12 mouse cellular contexts compared by ENCODE assay signal in genomic region chr2:29030048-29030734, GRCm38 (mm10). TPM values are rescaled to one million over a fixed set of nuclear protein-coding genes. Genes with fewer than 3 reads are reported as not detected.
DNase-seq lines count a peak whose midpoint lies in the region; ATAC-seq lines count a peak whose summit lies in the region.
"Had no signal": no experiment of that assay in that cellular context is flagged by ENCODE, and none has a peak within 500 bp of the region (broad histone marks: within the 10 kb centered on the region; RNA-seq: fewer than 3 reads in every experiment).

No protein-coding gene starts in this region.

- 48% methylated on average over 20 of the region's 20 CpGs for WGBS in heart, embryonic 10.5 days
- 27% methylated on average over 20 of the region's 20 CpGs for WGBS in forebrain, embryonic 16.5 days
- 28% methylated on average over 20 of the region's 20 CpGs for WGBS in midbrain, embryonic 14.5 days

- H3K36me3 ChIP-seq in heart, embryonic 10.5 days = no peaks in the 10 kb centered on the region
- H3K36me3 ChIP-seq in forebrain, embryonic 16.5 days (ENCODE audit: control insufficient read depth, insufficient read depth) = no peaks in the 10 kb centered on the region
- H3K36me3 ChIP-seq in midbrain, embryonic 14.5 days (ENCODE audit: control insufficient read depth, insufficient read depth, low read length) = no peaks in the 10 kb centered on the region

- peaks cover 16% of the 10 kb centered on the region for H3K4me1 ChIP-seq in heart, embryonic 10.5 days
- peaks cover 6% of the 10 kb centered on the region; the same call in 1 of the 2 replicates for H3K4me1 ChIP-seq in forebrain, embryonic 16.5 days (replicated peaks; ENCODE audit: control insufficient read depth, insufficient read depth, low read length)
- peaks cover 25% of the 10 kb centered on the region for H3K4me1 ChIP-seq in midbrain, embryonic 14.5 days (ENCODE audit: control insufficient read depth, insufficient read depth, low read length)

- no peak overlapping the region for H3K27ac ChIP-seq in heart, embryonic 10.5 days
- H3K27ac ChIP-seq in forebrain, embryonic 16.5 days (ENCODE audit: low read length) = no peak overlapping the region
- peak overlapping the region; percentile 61 for H3K27ac ChIP-seq in midbrain, embryonic 14.5 days (replicated peaks; ENCODE audit: low read depth, low read length)

- ATAC-seq in forebrain, embryonic 16.5 days = peak; percentile 63
- ATAC-seq in midbrain, embryonic 14.5 days (ENCODE audit: low FRiP score, low TSS enrichment) = peak; percentile 55
- ATAC-seq: CD4-positive, CD25-positive, alpha-beta regulatory T cell, adult 4 months had no signal

- H3K9me3 ChIP-seq in heart, embryonic 10.5 days = no peaks in the 10 kb centered on the region
- no peaks in the 10 kb centered on the region for H3K9me3 ChIP-seq in forebrain, embryonic 16.5 days (ENCODE audit: control insufficient read depth, low read length)
- no peaks in the 10 kb centered on the region for H3K9me3 ChIP-seq in midbrain, embryonic 14.5 days (ENCODE audit: control insufficient read depth, low read length)

- H3K27me3 ChIP-seq in heart, embryonic 10.5 days (ENCODE audit: insufficient read depth, poor library complexity, severe bottlenecking) = peaks cover 9% of the 10 kb centered on the region
- peaks cover 29% of the 10 kb centered on the region for H3K27me3 ChIP-seq in forebrain, embryonic 16.5 days (replicated peaks; ENCODE audit: control insufficient read depth, insufficient read depth, low read length)
- H3K27me3 ChIP-seq in midbrain, embryonic 14.5 days (ENCODE audit: control insufficient read depth, insufficient read depth, low read length) = no peaks in the 10 kb centered on the region; the same call in none of the 2 replicates

- H3K4me2 ChIP-seq in forebrain, embryonic 16.5 days (ENCODE audit: low read length) = no peak overlapping the region
- H3K4me2 ChIP-seq in midbrain, embryonic 14.5 days (ENCODE audit: low read length) = peak overlapping the region; percentile 27

- H3K4me3 ChIP-seq in heart, embryonic 10.5 days = no peak overlapping the region
- H3K4me3 ChIP-seq in forebrain, embryonic 16.5 days (replicated peaks; ENCODE audit: low read length) = no peak overlapping the region
- no peak overlapping the region for H3K4me3 ChIP-seq in midbrain, embryonic 14.5 days (replicated peaks; ENCODE audit: low read depth, low read length)

- no peak overlapping the region for H3K9ac ChIP-seq in forebrain, embryonic 16.5 days (replicated peaks; ENCODE audit: low read depth, low read length)
- H3K9ac ChIP-seq in midbrain, embryonic 14.5 days (replicated peaks; ENCODE audit: low read length) = no peak overlapping the region

- peak; percentile 92 for DNase-seq in heart, adult 11 months
- DNase-seq in heart, embryonic 10.5 days (ENCODE audit: low spot score) = no peak
- DNase-seq in lung, postnatal 10 days = peak; percentile 57
- no peak for DNase-seq in lung, postnatal 14 days
- DNase-seq in midbrain, embryonic 14.5 days = peak; percentile 84
- no peak for DNase-seq in spleen, postnatal 10 days (ENCODE audit: low spot score in 2 of 2)
- no peak for DNase-seq in cerebellum, postnatal 25 days
- DNase-seq: cerebellum, adult 9-10 months; right cerebral cortex, postnatal 14 days had no signal

RNA-seq across cellular contexts. Expression of gene Cfap77, which starts 24.7 kb away (rescaled TPM):
- 0.13 and 0.51 TPM in 2 replicates for polyA plus RNA-seq in heart, embryonic 10.5 days (2016; fragmentation: Nextera tagmentation; extraction: Ambion mirVana)
- 0.20 TPM in 1 of 2 replicates, not detected in the other for polyA plus RNA-seq in forebrain, embryonic 16.5 days (2015; fragmentation: Nextera tagmentation; extraction: Ambion mirVana)
- polyA plus RNA-seq in midbrain, embryonic 14.5 days (2014; fragmentation: Nextera tagmentation; extraction: Ambion mirVana) = 1.1 and 1.3 TPM in 2 replicates
- polyA plus RNA-seq: limb, embryonic 11.5 days had no signal

RNA-seq across cellular contexts. Expression of gene Ttf1, which starts 29.9 kb away (rescaled TPM):
- polyA plus RNA-seq in heart, embryonic 10.5 days (2016; fragmentation: Nextera tagmentation; extraction: Ambion mirVana) = 7.5 and 9.5 TPM in 2 replicates
- polyA plus RNA-seq in forebrain, embryonic 16.5 days (2015; fragmentation: Nextera tagmentation; extraction: Ambion mirVana) = 9.6 and 9.8 TPM in 2 replicates
- polyA plus RNA-seq in midbrain, embryonic 14.5 days (2014; fragmentation: Nextera tagmentation; extraction: Ambion mirVana) = 6.9 and 7.4 TPM in 2 replicates

Comparison
In these comparisons a context has a peak if more than half of its experiments do, and no peak if none do; other contexts are left out.
1. DNase-seq: peak in heart, adult 11 months (single experiment), lung, postnatal 10 days (single experiment) and midbrain, embryonic 14.5 days (single experiment); none in heart, embryonic 10.5 days (single experiment), lung, postnatal 14 days (single experiment), spleen, postnatal 10 days (0 of 2) and cerebellum, postnatal 25 days (0 of 2).